Mouse (Mus musculus): ENCODE data around the gene Fam135a. TPM values are rescaled to one million over a fixed set of nuclear protein-coding genes. Genes with fewer than 3 reads are reported as not detected.

The Fam135a gene
- total and polyA plus RNA-seq, 3 experiments: not detected

DNA sequence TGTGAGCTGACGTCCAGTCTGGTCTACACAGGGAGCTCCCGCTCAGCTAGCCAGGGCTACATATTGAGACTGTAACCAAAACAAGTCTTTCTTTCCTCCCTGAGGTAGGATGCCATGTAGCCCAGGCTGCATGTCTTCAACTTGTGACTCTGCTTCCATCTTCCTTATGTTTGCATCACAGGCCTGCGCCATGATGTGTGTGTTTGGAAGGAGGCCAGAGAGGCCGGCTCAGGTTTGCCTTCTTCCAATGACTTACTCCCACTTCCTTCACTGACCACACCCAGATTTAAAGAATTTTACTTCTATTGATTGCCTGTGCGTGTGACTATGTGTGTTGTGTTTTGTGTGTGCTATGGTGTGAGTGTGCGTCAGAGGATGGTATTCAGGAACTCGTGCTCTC, 101.3 kb downstream of the Fam135a start:
- Histone ChIP-seq H3K4me1 (ENCODE audit: control insufficient read depth in 1 of 2, insufficient read depth in 2 of 2, low read length in 2 of 2) (peaks cover 4 to 16% of the 10 kb centered on the region in 2 experiments), H3K9ac (ENCODE audit: control insufficient read depth, low read depth, low read length, poor library complexity, severe bottlenecking) (no peak overlapping the region), H3K27me3 (ENCODE audit: control insufficient read depth in 1 of 2, insufficient read depth in 2 of 2, low read length in 2 of 2) (no peaks in the 10 kb centered on the region), H3K79me2 (ENCODE audit: control insufficient read depth, insufficient read depth, low read length, poor library complexity) (no peaks in the 10 kb centered on the region), H3K4me3 (ENCODE audit: control insufficient read depth in 1 of 2, insufficient read depth in 1 of 2, low read depth in 2 of 2, low read length in 2 of 2) (no peak overlapping the region), H3K27ac (ENCODE audit: control insufficient read depth, low read depth, low read length) (peak overlapping the region; percentile 50; the same call in 1 of the 2 replicates), H3K9me3 (replicated peaks; ENCODE audit: insufficient read depth, low read length) (no peaks in the 10 kb centered on the region), H3K36me3 (ENCODE audit: control insufficient read depth in 1 of 2, insufficient read depth in 2 of 2, low read length in 2 of 2) (peaks cover 0 to 16% of the 10 kb centered on the region in 2 experiments; a peak in 2 of 4 replicates)
- no peak for DNase-seq (ENCODE audit: low read depth, low spot score)
- TF ChIP-seq POLR2A (IDR thresholded peaks at IDR 0.05; ENCODE audit: control insufficient read depth in 1 of 2, insufficient read depth in 1 of 2, low read depth in 1 of 2, low read length in 2 of 2, poor library complexity in 1 of 2): no peak
- TF ChIP-seq USF2 (IDR thresholded peaks at IDR 0.05; ENCODE audit: borderline replicate concordance in 1 of 2, insufficient read depth in 1 of 2, low read depth in 1 of 2, low read length in 2 of 2): no peak
- TF ChIP-seq CHD2 (IDR thresholded peaks at IDR 0.05; ENCODE audit: low read length): no peak
- no peak for TF ChIP-seq MAZ (IDR thresholded peaks at IDR 0.05; ENCODE audit: low read depth, low read length)
- TF ChIP-seq CTCF (IDR thresholded peaks at IDR 0.05 in 2 of 3, conservative IDR thresholded peaks at IDR 0.05 in 1 of 3; ENCODE audit: control insufficient read depth in 1 of 3, insufficient read depth in 1 of 3, low read depth in 2 of 3, low read length in 3 of 3, poor library complexity in 1 of 3, severe bottlenecking in 1 of 3): no peak
- no peak for TF ChIP-seq SMC3 (IDR thresholded peaks at IDR 0.05; ENCODE audit: low read depth, low read length)
- no peak for TF ChIP-seq RAD21 (IDR thresholded peaks at IDR 0.05; ENCODE audit: low read depth, low read length)
- no peak for TF ChIP-seq E2F4 (IDR thresholded peaks at IDR 0.05; ENCODE audit: borderline replicate concordance, low read depth, low read length)
- no peak for TF ChIP-seq CHD1 (IDR thresholded peaks at IDR 0.05; ENCODE audit: low read depth, low read length)
- TF ChIP-seq MYC (IDR thresholded peaks at IDR 0.05; ENCODE audit: low read depth, low read length): no peak
- TF ChIP-seq MEF2A (IDR thresholded peaks at IDR 0.05; ENCODE audit: extremely low read depth, insufficient replicate concordance, low read depth, low read length, poor library complexity, severe bottlenecking): no peak
- no peak for TF ChIP-seq GATA1 (IDR thresholded peaks at IDR 0.05; ENCODE audit: low read depth, low read length)
- no peak for TF ChIP-seq TAL1 (IDR thresholded peaks at IDR 0.05; ENCODE audit: low read length)
- TF ChIP-seq ZNF384 (IDR thresholded peaks at IDR 0.05; ENCODE audit: low read depth, low read length): no peak
- no peak for TF ChIP-seq ZC3H11A (IDR thresholded peaks at IDR 0.05; ENCODE audit: low read depth, low read length)
- no peak for TF ChIP-seq RCOR1 (IDR thresholded peaks at IDR 0.05; ENCODE audit: low read depth, low read length)
- no peak for TF ChIP-seq GABPA (IDR thresholded peaks at IDR 0.05; ENCODE audit: low read depth, low read length)

DNA sequence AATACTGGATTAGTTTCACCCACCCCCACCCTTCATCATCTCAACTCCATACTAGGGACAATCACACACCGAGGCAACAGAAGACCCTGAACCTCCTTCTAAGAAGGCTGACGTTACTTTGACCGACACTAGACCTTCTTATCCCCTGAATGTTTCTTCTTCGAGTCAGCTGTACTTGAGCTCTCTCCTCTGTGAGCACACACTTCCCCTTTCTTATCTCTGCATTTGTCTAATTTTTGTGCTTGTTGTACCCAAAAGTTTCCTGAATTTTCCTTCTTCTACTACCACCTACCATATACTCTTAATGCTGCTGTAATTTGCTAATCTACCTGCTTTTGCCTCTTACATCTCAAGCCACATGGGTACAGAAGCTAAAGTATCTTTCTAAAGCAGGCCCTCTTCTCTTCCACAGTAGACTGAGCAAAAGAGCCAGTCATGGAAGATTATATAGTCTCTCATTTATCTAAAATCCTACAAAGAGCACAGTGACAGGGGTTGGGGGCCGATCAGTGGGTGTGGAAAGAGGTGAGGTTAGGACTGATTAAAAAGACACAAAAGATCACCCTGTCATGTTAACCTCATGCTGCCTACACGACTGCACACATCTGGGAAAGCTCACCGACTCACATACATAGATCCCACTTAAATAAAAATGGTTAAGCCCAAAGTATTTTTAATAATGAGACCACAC, 101.9 kb downstream of the Fam135a start:
- H3K9me3 ChIP-seq (replicated peaks; ENCODE audit: insufficient read depth, low read length): no peaks in the 10 kb centered on the region
- peak overlapping the region; percentile 67 for H3K27ac ChIP-seq (ENCODE audit: control insufficient read depth, low read depth, low read length)
- H3K79me2 ChIP-seq (ENCODE audit: control insufficient read depth, insufficient read depth, low read length, poor library complexity): no peaks in the 10 kb centered on the region
- H3K4me1 ChIP-seq (ENCODE audit: control insufficient read depth in 1 of 2, insufficient read depth in 2 of 2, low read length in 2 of 2): peaks cover 4 to 16% of the 10 kb centered on the region in 2 experiments
- TF ChIP-seq ETS1 (IDR thresholded peaks at IDR 0.05; ENCODE audit: low read depth, low read length) (peak; percentile 87), GATA1 (IDR thresholded peaks at IDR 0.05; ENCODE audit: low read depth, low read length) (peak; percentile 80), E2F4 (IDR thresholded peaks at IDR 0.05; ENCODE audit: borderline replicate concordance, low read depth, low read length) (no peak), EP300 (IDR thresholded peaks at IDR 0.05; ENCODE audit: low read depth in 1 of 2, low read length in 2 of 2) (peak; percentile 11 to 77; a peak in 3 of 4 replicates), MAX (IDR thresholded peaks at IDR 0.05; ENCODE audit: low read length) (0 out of 2 replicates have a peak, but pooled peaks have one; percentile 22), CHD2 (IDR thresholded peaks at IDR 0.05; ENCODE audit: low read length) (no peak)
- no peak overlapping the region for H3K4me3 ChIP-seq (ENCODE audit: control insufficient read depth in 1 of 2, insufficient read depth in 1 of 2, low read depth in 2 of 2, low read length in 2 of 2)
- H3K36me3 ChIP-seq (ENCODE audit: control insufficient read depth in 1 of 2, insufficient read depth in 2 of 2, low read length in 2 of 2): peaks cover 0 to 16% of the 10 kb centered on the region in 2 experiments; a peak in 2 of 4 replicates
- DNase-seq (ENCODE audit: low read depth, low spot score): peak; percentile 78
- H3K9ac ChIP-seq (ENCODE audit: control insufficient read depth, low read depth, low read length, poor library complexity, severe bottlenecking): peak overlapping the region; percentile 39
- no peaks in the 10 kb centered on the region for H3K27me3 ChIP-seq (ENCODE audit: control insufficient read depth in 1 of 2, insufficient read depth in 2 of 2, low read length in 2 of 2)
